Mouse (Mus musculus): ENCODE measurements around the gene Slc38a6.

The Slc38a6 gene

GRCm38 (mm10) chr12:73286287-73287092 is at the start of gene Slc38a6, which contains the start of gene Trmt5:
Gene Slc38a6, plus strand, starts transcription at chr12:73286779.
Gene Trmt5, minus strand, starts transcription at chr12:73286710.
- in situ Hi-C loops (cut with MboI; ENCODE audit: low pct_unique_long_range_greater_than_20kb in 1 of 2, low sequenced_read_pairs in 2 of 2, unreplicated experiment in 1 of 2) = no loop called here

- in situ Hi-C loops (cut with MboI; ENCODE audit: low pct_unique_long_range_greater_than_20kb in 1 of 2, low sequenced_read_pairs in 2 of 2, unreplicated experiment in 1 of 2) = no loop called here
Measured at GRCm38 (mm10) chr12:73241960-73242359, 44.6 kb upstream of the Slc38a6 start.

- in situ Hi-C loops (cut with MboI; ENCODE audit: low pct_unique_long_range_greater_than_20kb in 1 of 2, low sequenced_read_pairs in 2 of 2, unreplicated experiment in 1 of 2) = no loop called here
Measured at GRCm38 (mm10) chr12:73245687-73246086, 40.9 kb upstream of the Slc38a6 start.

- in situ Hi-C loops (cut with MboI; ENCODE audit: low pct_unique_long_range_greater_than_20kb in 1 of 2, low sequenced_read_pairs in 2 of 2, unreplicated experiment in 1 of 2) = no loop called here
Measured at GRCm38 (mm10) chr12:73255006-73255405, 31.6 kb upstream of the Slc38a6 start.

- in situ Hi-C loops (cut with MboI; ENCODE audit: low pct_unique_long_range_greater_than_20kb in 1 of 2, low sequenced_read_pairs in 2 of 2, unreplicated experiment in 1 of 2) = no loop called here
Measured at GRCm38 (mm10) chr12:73259269-73259668, 27.3 kb upstream of the Slc38a6 start.

GRCm38 (mm10) chr12:73260339-73260738 is 26.2 kb upstream of the Slc38a6 start:
- in situ Hi-C loops (cut with MboI; ENCODE audit: low pct_unique_long_range_greater_than_20kb in 1 of 2, low sequenced_read_pairs in 2 of 2, unreplicated experiment in 1 of 2) = no loop called here

- in situ Hi-C loops (cut with MboI; ENCODE audit: low pct_unique_long_range_greater_than_20kb in 1 of 2, low sequenced_read_pairs in 2 of 2, unreplicated experiment in 1 of 2) = no loop called here
Measured at GRCm38 (mm10) chr12:73265381-73265978, 21.1 kb upstream of the Slc38a6 start.

- in situ Hi-C loops (cut with MboI; ENCODE audit: low pct_unique_long_range_greater_than_20kb in 1 of 2, low sequenced_read_pairs in 2 of 2, unreplicated experiment in 1 of 2) = no loop called here
Measured at GRCm38 (mm10) chr12:73266597-73266996, 20.0 kb upstream of the Slc38a6 start.

GRCm38 (mm10) chr12:73268497-73268896 is 18.1 kb upstream of the Slc38a6 start:
- in situ Hi-C loops (cut with MboI; ENCODE audit: low pct_unique_long_range_greater_than_20kb in 1 of 2, low sequenced_read_pairs in 2 of 2, unreplicated experiment in 1 of 2) = no loop called here

GRCm38 (mm10) chr12:73269531-73269930 is 17.0 kb upstream of the Slc38a6 start:
- in situ Hi-C loops (cut with MboI; ENCODE audit: low pct_unique_long_range_greater_than_20kb in 1 of 2, low sequenced_read_pairs in 2 of 2, unreplicated experiment in 1 of 2) = no loop called here

GRCm38 (mm10) chr12:73269933-73270332 is 16.6 kb upstream of the Slc38a6 start:
- in situ Hi-C loops (cut with MboI; ENCODE audit: low pct_unique_long_range_greater_than_20kb in 1 of 2, low sequenced_read_pairs in 2 of 2, unreplicated experiment in 1 of 2) = no loop called here

GRCm38 (mm10) chr12:73274921-73275320 is 11.7 kb upstream of the Slc38a6 start:
- in situ Hi-C loops (cut with MboI; ENCODE audit: low pct_unique_long_range_greater_than_20kb in 1 of 2, low sequenced_read_pairs in 2 of 2, unreplicated experiment in 1 of 2) = no loop called here

- in situ Hi-C loops (cut with MboI; ENCODE audit: low pct_unique_long_range_greater_than_20kb in 1 of 2, low sequenced_read_pairs in 2 of 2, unreplicated experiment in 1 of 2) = no loop called here
Measured at GRCm38 (mm10) chr12:73287609-73288008, 1.0 kb downstream of the Slc38a6 start.

- in situ Hi-C loops (cut with MboI; ENCODE audit: low pct_unique_long_range_greater_than_20kb in 1 of 2, low sequenced_read_pairs in 2 of 2, unreplicated experiment in 1 of 2) = no loop called here
Measured at GRCm38 (mm10) chr12:73288626-73289025, 2.0 kb downstream of the Slc38a6 start.

GRCm38 (mm10) chr12:73294884-73295283 is 8.3 kb downstream of the Slc38a6 start:
- in situ Hi-C loops (cut with MboI; ENCODE audit: low pct_unique_long_range_greater_than_20kb in 1 of 2, low sequenced_read_pairs in 2 of 2, unreplicated experiment in 1 of 2) = no loop called here

GRCm38 (mm10) chr12:73295505-73296140 is 9.0 kb downstream of the Slc38a6 start:
- in situ Hi-C loops (cut with MboI; ENCODE audit: low pct_unique_long_range_greater_than_20kb in 1 of 2, low sequenced_read_pairs in 2 of 2, unreplicated experiment in 1 of 2) = no loop called here

GRCm38 (mm10) chr12:73298621-73299020 is 12.0 kb downstream of the Slc38a6 start:
- in situ Hi-C loops (cut with MboI; ENCODE audit: low pct_unique_long_range_greater_than_20kb in 1 of 2, low sequenced_read_pairs in 2 of 2, unreplicated experiment in 1 of 2) = no loop called here

- in situ Hi-C loops (cut with MboI; ENCODE audit: low pct_unique_long_range_greater_than_20kb in 1 of 2, low sequenced_read_pairs in 2 of 2, unreplicated experiment in 1 of 2) = no loop called here
Measured at GRCm38 (mm10) chr12:73300531-73300930, 14.0 kb downstream of the Slc38a6 start.

- in situ Hi-C loops (cut with MboI; ENCODE audit: low pct_unique_long_range_greater_than_20kb in 1 of 2, low sequenced_read_pairs in 2 of 2, unreplicated experiment in 1 of 2) = no loop called here
Measured at GRCm38 (mm10) chr12:73304636-73305035, 18.1 kb downstream of the Slc38a6 start.
